Mouse (Mus musculus) C2C12 (cell line): ENCODE measurements at regions not wholly inside any gene's neighbourhood (a gene's known extent, or its start where the extent isn't known, plus 50 kb on each side); places are given as distances from the start of the nearest gene placed in this dataset.

ENCODE experiments used
- CTCF ChIP-seq: IDR thresholded peaks from one replicate; pipeline ENCODE4 v1.5.1; 2011; ENCODE audit not compliant: control insufficient read depth, insufficient read depth, insufficient read length
- MYOG ChIP-seq: IDR thresholded peaks from one replicate; pipeline ENCODE4 v1.6.1; 2011; ENCODE audit not compliant: control insufficient read depth, insufficient read length; ENCODE audit errors: extremely low read depth

GRCm38 (mm10) chr14:24826471-24827337 lies 339.8 kb downstream of the Rps24 start:
- TF ChIP-seq CTCF: no peak
- TF ChIP-seq MYOG: no peak
